Mouse (Mus musculus) cerebellum, postnatal 4 days (tissue): ENCODE data around the gene Slc19a1.

Experiments used
- DNase-seq, 2 experiments: peaks; one replicate each; pipeline ENCODE4 v3.0.0; 2022; ENCODE audit warnings: low spot score in 2 of 2, mixed read lengths in 1 of 2

The Slc19a1 gene

DNA sequence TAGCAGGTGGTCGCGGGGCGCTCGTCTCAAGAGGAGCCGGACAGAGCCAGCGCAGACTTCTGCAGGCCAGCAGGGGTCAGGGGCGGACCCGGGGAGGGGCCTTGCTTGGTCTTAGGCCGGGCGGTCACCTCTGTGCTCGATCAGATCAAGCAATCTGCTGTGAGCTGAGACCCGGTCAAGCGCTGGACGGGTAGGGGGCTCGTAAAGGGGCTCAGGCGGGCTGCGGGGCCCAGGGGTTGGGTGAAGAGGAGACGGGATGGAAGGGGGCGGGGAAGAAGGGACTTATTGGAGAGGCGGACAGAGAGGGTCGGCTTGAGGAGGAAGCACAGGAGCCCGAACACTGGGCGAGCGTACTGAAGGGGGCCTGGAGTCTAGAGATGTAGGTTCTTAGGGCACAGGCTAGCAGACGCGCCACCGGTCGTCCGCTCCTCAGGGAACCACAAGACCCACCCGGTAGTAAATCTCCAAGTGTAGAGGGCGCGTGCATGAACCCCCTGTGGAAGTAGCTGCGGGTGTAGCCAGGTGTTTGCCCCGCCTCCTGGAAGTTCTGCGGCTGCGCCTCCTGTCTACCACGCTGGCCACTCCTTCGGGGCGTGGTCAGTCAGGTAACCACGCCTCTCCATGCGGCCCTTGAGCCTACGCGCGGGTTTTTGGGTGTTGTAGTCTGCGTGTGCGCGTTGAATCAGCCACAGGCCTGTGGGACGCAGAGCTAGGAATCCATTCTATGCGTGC is 716 bp downstream of the Slc19a1 start:
- DNase-seq: peak; percentile 66 to 90

DNA sequence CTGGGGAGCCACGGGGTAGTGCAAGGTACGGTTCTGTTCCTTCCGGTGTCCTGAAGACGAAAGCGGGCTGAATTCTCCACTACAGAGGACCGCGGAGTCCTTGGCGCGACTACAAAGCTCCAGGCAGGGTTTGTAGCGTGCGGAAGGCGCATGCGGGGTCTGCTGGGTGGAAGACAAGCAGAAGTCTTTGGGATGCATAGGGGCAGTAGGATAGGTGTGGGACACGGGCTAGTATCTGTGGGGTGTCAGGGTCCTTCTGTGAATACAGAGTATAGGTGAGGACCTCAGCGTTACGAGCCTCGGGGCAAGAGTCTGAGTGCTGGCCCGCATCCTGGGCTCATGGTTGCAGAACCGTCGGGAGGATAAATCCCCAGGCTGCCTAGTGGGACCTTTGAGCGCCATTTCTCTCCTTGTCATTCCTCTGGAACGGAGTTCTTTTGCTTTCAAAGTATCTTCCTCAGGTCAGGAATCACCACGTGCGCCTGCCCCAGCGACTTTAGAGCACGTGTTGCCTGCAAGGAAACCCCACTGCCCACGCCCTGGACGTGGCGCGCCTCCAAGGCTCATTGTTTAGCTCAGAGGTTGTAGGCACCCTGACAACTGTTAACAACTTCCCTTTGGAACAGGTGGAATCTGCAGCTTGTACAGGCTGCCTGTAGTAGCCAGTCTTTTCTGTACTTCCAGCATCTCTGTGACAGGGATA is 1.4 kb downstream of the Slc19a1 start:
- peak in 1 of 2 experiments; percentile 44 for DNase-seq

DNA sequence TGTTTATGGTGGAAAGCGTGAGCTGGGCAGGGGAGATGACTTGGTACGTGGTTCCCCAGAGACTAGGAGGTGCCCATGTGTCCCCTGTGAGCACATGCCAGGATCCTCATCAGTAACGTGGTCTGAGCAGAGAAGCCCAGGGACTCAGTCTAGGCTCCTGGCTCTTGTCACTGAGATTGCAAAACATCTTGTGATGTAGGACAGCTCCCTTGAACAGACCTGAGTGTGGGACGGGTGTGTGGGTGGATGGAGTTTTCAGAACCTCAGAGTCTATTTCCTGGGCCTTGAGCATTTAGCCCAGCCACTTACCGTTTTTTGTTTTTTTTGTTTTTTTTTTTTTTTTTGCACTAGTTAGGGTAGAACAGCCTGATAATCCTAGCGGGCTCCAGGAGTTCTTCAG is 3.4 kb downstream of the Slc19a1 start:
- DNase-seq: no peak

DNA sequence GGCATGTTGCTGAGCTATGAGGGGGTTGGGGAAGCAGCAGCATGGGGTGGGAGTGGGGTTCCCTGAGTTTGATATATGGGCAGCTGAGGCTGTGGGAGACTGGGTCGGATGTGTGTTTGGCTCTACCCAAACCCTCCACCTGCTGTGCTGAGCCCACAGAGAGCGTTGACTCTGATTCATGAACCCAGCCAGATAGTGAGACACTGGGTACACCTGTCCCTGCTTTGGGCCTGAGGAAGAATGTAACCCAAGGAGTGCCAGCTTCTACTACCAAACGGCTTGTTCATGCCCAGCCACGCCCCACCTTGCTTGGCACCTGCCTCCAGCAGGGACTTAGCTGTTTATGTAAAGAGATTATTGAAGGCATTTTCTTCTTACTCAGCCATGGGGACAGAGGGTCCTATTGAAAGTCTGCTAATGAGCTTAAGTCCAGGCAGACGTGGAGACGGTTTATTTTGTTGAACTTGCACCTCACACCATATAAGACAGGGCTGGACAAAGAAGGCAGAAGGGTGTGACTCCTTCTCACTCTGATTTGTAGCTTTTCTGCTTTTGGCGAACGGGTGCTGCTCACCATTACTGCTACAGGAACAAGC is 6.6 kb downstream of the Slc19a1 start:
- no peak for DNase-seq

DNA sequence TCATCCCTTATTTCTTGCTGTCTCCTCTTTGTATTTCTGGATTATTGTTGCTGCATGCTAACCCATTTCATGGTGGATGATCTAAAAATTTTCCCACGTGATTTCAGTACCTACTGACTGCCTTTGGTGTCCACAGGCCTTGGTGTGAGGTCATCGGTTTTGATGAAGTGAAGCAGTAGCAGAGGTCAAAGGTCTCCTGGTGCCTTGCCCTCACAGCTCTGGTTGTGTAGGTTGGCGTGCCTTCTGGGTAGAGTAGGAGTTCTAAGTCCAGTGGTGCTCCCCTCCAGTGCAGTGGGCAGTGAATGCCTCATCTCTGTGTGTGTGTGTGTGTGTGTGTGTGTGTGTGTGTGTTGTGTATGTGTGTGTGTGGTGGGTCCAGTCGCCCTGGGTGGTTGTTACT is 16.2 kb downstream of the Slc19a1 start:
- no peak for DNase-seq

DNA sequence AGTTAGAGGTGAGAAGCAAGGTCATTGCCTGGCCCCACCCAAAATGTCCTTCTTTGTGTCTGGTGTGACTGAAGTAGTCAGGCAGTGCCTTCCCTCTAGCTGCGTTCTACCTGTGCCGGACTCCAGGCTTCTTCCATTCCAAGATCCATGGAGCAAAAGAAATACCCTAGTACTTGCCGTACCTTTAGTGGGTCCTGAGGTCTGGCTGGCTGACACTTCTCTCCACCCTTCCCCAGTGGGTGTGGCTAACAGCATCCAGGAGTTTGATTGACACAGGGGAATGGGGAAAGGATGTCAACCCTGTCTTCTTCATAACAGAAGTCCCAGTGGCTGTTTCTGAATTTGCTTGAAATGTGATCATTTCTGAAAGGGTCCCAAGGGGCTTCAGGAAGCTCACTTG is 16.6 kb downstream of the Slc19a1 start:
- no peak for DNase-seq

DNA sequence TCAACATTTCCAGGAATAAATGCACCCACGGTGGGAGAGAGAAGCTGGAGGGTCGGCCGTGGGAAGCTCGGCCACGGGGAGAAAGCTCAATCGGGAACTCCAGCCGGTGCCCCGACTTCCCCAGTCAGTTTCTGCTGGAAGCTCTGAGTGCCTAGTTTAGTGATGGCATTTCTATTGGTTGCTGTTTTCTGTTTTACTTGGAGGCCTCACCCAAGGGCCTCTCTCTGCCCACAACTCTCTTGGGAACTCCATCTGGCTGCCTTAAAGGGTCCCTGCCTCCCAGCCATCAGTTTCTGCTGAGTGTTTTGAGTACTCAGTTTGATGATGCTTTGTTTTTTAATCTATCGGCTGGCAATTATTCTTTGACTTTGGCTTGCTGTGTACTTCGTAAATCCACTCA is 24.7 kb downstream of the Slc19a1 start:
- no peak for DNase-seq

DNA sequence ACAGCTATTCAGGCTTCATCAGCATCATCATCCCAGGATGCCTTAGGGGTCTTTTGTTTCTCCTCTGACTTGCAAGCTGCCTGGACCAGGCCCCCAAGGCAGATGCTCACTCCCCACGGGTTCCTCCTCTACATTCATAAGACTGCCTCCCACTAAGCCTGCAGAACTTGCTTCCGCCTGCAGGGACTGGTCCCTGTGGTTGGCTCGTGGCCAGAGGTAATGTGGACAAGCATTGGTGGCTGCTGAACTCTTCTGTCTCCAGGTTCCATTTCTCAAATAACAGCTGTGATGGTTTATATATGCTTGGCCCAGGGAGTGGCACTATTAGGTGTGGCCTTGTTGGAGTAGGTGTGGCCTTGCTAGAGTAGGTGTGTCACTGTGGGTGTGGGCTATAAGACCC is 29.4 kb downstream of the Slc19a1 start:
- no peak for DNase-seq

DNA sequence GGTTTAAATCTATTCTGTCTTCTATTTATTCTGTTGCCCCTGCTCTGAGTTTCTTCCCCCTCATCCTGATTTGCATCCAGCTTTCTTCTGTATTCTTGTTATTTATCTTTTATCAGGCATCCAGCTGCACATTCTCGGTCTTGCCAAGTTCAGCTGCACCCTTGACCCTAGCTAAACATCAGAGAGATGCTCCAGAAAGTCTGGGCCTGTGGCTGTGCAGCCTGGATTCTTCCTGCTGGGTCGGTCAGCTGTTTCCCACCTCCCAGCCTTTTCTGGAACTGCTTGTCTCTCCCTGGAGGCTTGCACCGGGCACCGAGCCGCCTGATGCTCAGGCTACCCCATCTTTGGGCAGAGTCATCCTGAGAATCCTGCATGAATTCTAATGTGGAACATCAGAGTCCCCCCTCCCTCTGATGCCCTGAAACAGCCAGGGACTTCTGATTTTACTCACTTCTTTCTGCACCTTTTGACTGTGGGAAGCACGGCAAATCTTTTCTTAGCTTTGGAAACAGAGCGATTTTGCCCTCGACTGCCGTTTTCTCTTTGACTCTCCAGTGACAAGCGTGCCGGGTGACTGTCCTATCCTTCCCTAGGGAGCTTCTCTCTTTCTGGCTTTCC is 30.5 kb downstream of the Slc19a1 start:
- DNase-seq: no peak

DNA sequence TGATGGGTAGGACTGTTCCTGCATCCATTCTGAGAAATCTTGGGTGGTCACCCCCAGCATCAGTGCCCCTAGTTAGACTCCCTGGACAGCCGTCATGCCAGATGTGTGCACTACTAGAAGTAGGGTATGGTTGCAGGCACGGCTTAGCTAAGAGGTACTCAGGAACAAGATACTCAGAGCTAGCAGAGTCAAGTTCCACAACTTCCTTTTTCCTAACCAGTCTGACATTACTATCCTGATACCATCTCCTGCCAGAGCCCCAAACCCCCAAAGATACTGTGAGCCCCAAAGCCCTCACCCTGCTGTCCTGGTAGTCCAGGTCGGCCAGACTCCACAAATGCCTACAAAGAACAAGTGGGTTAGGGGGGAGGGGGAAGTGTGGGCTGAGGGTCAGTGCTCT is 32.2 kb downstream of the Slc19a1 start:
- no peak for DNase-seq

DNA sequence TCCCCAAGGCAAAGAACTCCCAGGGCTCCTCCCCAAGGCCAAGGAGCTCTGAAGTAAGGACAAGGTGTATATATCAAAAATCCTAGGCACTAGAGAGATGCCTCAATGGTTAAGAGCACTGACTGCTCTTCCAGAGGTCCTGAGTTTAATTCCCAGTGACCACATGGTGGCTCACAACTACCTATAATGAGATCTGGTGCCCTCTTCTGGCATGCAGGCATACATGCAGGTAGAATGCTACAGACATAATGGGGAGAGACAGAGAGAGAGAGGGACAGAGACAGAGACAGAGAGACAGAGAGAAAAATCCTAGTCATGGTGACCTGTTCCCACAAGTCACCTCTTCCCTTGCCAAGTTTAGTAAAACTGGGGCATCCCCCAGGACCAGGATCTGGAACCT is 32.6 kb downstream of the Slc19a1 start:
- DNase-seq: no peak

DNA sequence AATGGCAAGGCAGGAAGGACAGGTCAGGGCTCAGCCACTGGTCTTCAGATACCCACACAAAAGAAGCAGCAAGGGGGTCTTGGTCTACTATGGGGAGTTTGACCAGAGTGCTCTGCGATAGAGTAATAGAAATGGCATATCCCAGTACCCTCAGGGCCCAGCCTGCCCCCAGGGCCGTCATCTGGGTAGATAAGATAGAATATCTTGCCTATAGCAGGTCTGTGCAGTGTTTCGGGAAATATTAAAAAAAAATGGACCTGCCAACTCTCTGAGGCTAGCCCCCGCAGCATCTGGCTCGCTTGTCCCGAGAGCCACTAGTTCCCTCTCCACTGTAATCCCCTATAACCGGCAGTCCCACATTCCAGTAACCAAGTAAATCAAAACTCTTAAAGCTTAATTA is 36.4 kb downstream of the Slc19a1 start:
- DNase-seq: no peak

DNA sequence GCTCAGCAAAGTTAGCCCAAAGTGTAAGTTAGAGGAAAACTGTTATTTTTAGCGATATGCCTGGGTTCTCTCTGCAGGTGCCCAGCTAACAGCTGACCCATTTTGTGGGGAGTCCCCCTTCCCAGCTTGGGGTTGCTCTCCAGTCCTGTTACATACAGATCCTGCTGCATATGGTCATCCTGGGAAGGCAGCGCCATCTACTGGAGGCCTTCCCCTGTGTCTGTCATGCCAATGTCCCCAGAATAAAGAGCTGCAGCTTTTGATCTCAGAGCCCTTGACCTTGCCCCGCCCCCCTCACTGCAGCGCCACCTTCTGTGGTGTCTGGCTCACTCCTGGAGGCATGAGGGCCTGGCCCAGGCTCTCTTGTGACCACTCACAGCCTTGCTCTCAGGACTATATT is 38.0 kb downstream of the Slc19a1 start:
- DNase-seq: peak in 1 of 2 experiments; percentile 69

DNA sequence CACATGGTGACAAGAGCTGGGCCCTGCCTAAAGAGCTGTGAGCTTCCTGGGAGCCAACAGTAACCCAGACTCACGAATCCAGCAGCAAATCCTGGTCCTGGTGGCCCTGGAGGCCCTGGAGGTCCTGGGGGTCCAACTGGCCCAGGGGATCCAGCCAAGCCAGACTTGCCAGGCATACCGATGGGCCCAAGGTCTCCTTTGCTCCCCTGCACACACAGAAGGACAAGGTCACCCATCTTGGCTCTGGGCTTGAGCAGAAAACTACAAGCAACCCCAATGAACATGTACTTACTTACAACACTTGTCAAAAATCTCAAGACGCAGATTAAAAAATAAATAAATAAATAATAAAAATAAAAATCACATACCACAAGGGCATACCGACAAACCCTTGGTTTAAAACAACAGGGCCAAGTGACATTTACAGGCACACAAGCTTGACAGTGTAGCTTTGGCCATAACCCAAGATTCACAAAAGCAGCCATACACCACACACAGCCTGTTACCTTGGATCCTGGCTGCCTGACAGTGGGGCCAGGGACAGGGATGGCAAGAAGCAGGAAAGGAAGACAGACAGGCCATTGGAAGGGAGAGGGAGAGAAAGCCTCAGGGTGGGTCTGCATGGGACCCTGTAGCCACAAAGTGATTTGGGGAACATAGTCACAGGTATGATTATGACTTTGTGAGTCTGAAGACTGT is 42.4 kb downstream of the Slc19a1 start:
- no peak for DNase-seq

DNA sequence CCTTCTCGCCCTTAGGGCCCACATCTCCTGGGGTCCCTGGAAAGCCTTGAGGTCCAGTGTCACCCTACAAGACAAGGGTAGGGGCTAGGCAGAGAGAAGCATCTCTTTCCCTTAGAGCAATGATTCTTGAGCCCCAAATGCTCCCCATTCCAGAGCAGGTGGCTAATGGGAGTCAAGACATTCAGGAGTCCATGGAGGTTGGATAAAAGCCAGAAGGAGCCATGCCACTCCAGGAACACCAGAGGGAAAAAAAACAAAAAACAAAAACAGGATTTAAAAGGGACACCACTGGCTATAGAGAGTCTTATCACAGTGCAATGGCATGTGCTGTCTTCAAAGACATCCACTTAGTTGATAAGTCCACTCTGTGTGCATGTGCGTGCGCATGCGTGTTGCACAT is 46.4 kb downstream of the Slc19a1 start:
- no peak for DNase-seq

DNA sequence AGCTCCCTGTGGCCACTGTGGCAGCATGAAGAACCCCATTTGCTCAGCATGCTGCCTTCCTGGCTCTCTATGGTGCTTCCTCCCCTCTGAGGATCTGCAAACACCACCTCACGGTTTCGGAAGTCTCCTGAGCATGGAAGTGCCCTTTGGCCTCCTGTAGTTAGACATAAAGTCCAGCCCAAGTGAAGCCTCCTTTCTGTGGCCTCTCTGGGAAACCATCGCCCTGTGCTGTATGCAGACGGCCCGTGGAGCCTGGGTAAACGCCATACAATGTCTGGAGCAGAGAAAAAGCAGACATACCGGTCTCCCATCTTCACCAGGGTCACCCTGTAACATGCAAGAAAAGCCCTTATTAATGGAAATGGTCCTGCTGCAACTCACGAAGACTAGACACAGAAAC is 46.9 kb downstream of the Slc19a1 start:
- DNase-seq: no peak

DNA sequence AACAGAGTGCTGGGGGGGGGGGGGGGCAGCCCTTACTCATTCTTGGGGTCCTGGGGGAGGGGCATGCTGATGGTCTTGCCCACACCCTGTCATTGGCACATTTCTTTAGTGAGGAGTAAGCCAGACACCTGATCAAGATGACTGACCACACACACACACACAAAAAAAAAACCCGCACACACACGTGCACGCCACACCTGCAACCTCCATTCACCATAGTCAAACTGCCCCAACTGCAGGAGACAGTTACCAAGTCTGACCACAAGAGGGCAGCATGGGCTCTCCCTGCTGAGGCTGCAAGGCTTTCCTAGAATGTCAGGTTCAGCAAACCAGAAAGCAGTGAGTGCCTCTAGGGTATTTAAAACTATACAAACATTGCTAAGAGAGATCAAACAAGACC is 50.4 kb downstream of the Slc19a1 start:
- peak; percentile 82 for DNase-seq

DNA sequence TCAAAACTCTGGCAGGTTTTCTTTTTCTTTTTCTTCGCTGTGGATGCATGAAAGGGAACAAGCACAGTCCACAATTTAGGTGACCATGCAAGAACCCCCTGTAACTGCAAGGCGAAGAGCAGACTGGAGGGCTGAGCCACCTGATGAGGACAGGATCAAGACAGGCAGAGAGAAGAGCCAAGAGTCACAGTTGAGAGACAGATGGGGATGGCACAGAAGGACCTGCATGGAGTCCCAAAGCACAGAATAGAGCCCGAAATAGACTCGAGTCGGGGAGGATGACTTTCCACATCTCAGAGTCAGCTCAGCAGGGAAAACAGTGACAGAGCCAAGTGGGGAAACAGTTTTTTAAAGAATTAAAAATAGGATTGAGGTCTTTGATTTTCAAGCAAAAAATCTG is 50.9 kb downstream of the Slc19a1 start:
- no peak for DNase-seq

DNA sequence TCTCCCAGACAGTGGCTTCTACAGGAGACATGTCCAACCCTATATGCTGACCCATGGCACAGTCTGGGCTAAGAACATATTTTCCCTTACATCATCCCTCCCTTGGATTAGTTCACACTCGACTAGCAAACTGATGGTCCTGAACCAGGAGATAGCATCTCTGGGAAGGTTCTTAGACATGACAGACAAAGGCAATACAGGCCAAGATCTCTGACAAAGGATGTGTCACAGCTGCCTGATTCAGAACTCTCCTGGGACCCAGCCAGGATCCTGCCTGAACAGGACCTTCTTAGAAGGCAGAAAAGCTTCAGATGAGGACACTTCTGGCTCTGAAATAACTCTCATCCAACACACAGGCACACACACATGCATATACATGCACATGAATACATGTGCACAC is 52.5 kb downstream of the Slc19a1 start:
- DNase-seq: no peak

DNA sequence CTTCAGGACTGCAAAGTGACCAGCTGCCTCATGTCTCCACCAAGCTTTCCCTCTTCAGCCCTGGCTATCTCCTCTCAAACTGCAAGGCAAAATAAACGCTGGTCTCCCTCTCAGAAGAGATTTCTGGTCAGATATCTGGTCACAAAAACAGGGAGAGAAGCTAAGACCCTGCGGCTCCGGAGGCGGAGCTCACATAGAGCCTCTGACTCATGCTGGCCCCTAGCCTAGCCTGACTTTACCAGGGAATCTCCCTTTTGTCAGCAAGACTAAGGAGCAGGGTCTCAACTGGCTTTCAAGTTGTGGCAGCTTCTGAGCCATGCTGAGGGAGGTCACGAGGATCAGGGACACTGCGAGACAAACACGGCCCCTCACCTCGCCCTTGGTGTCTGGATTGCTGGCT is 57.3 kb downstream of the Slc19a1 start:
- no peak for DNase-seq

DNA sequence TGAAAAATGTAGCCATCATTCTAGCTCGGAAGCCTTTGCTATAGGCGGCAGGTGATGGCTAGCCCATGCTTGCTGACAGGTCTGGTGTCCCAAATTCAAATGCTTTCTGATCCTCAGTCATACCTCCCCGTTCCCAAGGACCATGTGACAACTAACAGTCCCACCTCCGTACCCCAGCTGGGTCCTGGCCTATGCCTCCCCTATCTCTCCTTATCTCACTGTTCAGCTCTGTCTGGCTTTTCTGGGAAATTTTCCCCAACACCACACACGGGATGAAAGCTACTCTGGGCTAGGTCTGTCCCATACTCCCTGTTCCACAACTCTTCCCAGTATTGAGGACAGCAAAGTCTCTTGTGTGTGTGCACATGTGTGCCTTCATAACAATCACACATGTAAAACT is 58.0 kb downstream of the Slc19a1 start:
- DNase-seq: no peak

DNA sequence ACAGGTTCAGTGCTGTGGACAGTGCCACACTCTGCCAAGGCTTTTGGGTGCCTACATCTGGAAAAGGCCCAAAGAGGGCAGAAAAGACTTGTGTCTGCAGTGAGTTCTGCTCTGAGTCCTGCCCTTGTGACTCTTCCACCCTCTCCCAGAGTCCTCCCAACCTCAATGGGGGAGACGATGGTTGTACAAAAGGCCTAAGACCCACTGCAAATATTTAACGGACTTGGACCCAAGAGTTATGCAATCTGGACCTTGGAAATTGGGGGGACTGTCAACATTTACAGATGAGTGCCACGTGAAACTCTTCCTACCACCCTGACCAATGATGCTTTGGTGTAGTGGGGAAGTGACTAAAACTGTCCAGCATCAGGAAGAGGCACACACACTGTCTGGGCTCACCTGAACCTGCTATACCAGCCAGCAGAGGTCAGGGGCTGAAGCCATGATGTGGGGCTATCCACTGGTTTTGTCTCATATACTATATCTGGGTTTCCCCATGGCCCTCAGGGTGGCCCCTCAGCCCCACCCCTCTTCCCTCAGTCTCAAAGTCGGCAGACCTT is 59.6 kb downstream of the Slc19a1 start:
- no peak for DNase-seq
